Mouse (Mus musculus) embryonic facial prominence, embryonic 12.5 days (tissue): ENCODE results near the gene A330070K13Rik. TPM values are rescaled to one million over a fixed set of nuclear protein-coding genes. Genes with fewer than 3 reads are reported as not detected.

ENCODE experiments used
- ATAC-seq: fragments of 200-750 bp; cut with Nextera tagmentation; 2 replicates; pipeline ENCODE4 v1.8.0; 2017; ENCODE audit not compliant: insufficient number of reproducible peaks, insufficient read depth, low FRiP score, low TSS enrichment
- H3K27ac ChIP-seq: fragments of 300-500 bp; sonication (generic); 2 replicates; pipeline ENCODE4 v1.5.1; 2016; ENCODE audit warnings: mild to moderate bottlenecking
- H3K27me3 ChIP-seq: fragments of 300-500 bp; sonication (generic); 2 replicates; pipeline ENCODE4 v1.6.1; 2016; ENCODE audit warnings: mild to moderate bottlenecking, moderate library complexity
- H3K36me3 ChIP-seq: fragments of 300-500 bp; sonication (generic); 2 replicates; pipeline ENCODE4 v1.6.1; 2016; ENCODE audit warnings: mild to moderate bottlenecking
- H3K4me1 ChIP-seq: fragments of 300-500 bp; sonication (generic); 2 replicates; pipeline ENCODE4 v1.6.1; 2016
- H3K4me2 ChIP-seq: fragments of 300-500 bp; sonication (generic); replicated peaks from 2 replicates; pipeline ENCODE4 v1.6.1; 2016; ENCODE audit warnings: mild to moderate bottlenecking, moderate library complexity
- H3K4me3 ChIP-seq: fragments of 300-500 bp; sonication (generic); 2 replicates; pipeline ENCODE4 v1.5.1; 2016; ENCODE audit warnings: mild to moderate bottlenecking
- H3K9ac ChIP-seq: fragments of 300-500 bp; sonication (generic); 2 replicates; pipeline ENCODE4 v1.6.1; 2016; ENCODE audit warnings: mild to moderate bottlenecking, moderate library complexity
- H3K9me3 ChIP-seq: fragments of 300-500 bp; sonication (generic); 2 replicates; pipeline ENCODE4 v1.6.1; 2016; ENCODE audit warnings: mild to moderate bottlenecking, moderate library complexity
- WGBS: fragments of 180-500 bp; shearing (Covaris S2); methylation state at CpG from one replicate; pipeline ENCODE4 v1.1.7; 2016; 5-methylcytosine and 5-hydroxymethylcytosine counted together
- polyA plus RNA-seq: library from polyadenylated mRNA; unstranded; fragments of >200 nt; fragmentation: Nextera tagmentation; extraction: Ambion mirVana; gene quantifications from 2 replicates; pipeline ENCODE4 v1.2.1, GENCODE M21; 2016

The A330070K13Rik gene
- polyA plus RNA-seq, 1 experiment from 2014 or later = not detected

- no peak overlapping the region for H3K27ac ChIP-seq
- H3K4me3 ChIP-seq = no peak overlapping the region
- no peak overlapping the region for H3K4me2 ChIP-seq
- no peaks in the 10 kb centered on the region for H3K4me1 ChIP-seq
- no peaks in the 10 kb centered on the region for H3K36me3 ChIP-seq
- 81% methylated on average over 6 of the region's 6 CpGs for WGBS
- H3K9ac ChIP-seq = no peak overlapping the region
- ATAC-seq = no peak
- no peaks in the 10 kb centered on the region for H3K27me3 ChIP-seq
- no peaks in the 10 kb centered on the region for H3K9me3 ChIP-seq
Measured at GRCm38 (mm10) chr5:130368236-130368635, 16.2 kb downstream of the A330070K13Rik start.

- Histone ChIP-seq H3K4me2 (no peak overlapping the region), H3K4me1 (no peaks in the 10 kb centered on the region), H3K9ac (no peak overlapping the region), H3K36me3 (no peaks in the 10 kb centered on the region), H3K9me3 (no peaks in the 10 kb centered on the region), H3K27ac (no peak overlapping the region), H3K27me3 (no peaks in the 10 kb centered on the region), H3K4me3 (no peak overlapping the region)
- ATAC-seq = no peak
- 38% methylated on average over 3 of the region's 3 CpGs for WGBS
Measured at GRCm38 (mm10) chr5:130363773-130364172, 20.7 kb downstream of the A330070K13Rik start.

- Histone ChIP-seq H3K4me2 (no peak overlapping the region), H3K36me3 (no peaks in the 10 kb centered on the region), H3K4me1 (no peaks in the 10 kb centered on the region), H3K9me3 (no peaks in the 10 kb centered on the region), H3K9ac (no peak overlapping the region), H3K27me3 (no peaks in the 10 kb centered on the region), H3K4me3 (no peak overlapping the region), H3K27ac (no peak overlapping the region)
- 66% methylated on average over 4 of the region's 4 CpGs for WGBS
- ATAC-seq = no peak
Measured at GRCm38 (mm10) chr5:130363111-130363510, 21.3 kb downstream of the A330070K13Rik start.

GRCm38 (mm10) chr5:130355223-130355622 is 29.2 kb downstream of the A330070K13Rik start:
- no peak for ATAC-seq
- WGBS = 59% methylated on average over 7 of the region's 7 CpGs
- Histone ChIP-seq H3K4me3 (no peak overlapping the region), H3K27me3 (no peaks in the 10 kb centered on the region), H3K4me2 (no peak overlapping the region), H3K36me3 (no peaks in the 10 kb centered on the region), H3K4me1 (no peaks in the 10 kb centered on the region), H3K9ac (no peak overlapping the region), H3K27ac (no peak overlapping the region), H3K9me3 (no peaks in the 10 kb centered on the region)

- Histone ChIP-seq H3K9me3 (no peaks in the 10 kb centered on the region; the same call in 1 of the 2 replicates), H3K36me3 (peaks cover 23% of the 10 kb centered on the region), H3K4me3 (no peak overlapping the region), H3K27me3 (no peaks in the 10 kb centered on the region), H3K4me1 (no peaks in the 10 kb centered on the region), H3K27ac (no peak overlapping the region), H3K4me2 (no peak overlapping the region), H3K9ac (no peak overlapping the region)
- WGBS = 92% methylated on average over 2 of the region's 2 CpGs
- ATAC-seq = no peak
Measured at GRCm38 (mm10) chr5:130345871-130346270, 38.6 kb downstream of the A330070K13Rik start.

GRCm38 (mm10) chr5:130344999-130345398 is 39.4 kb downstream of the A330070K13Rik start:
- H3K27ac ChIP-seq = no peak overlapping the region
- H3K36me3 ChIP-seq = peaks cover 31% of the 10 kb centered on the region
- H3K27me3 ChIP-seq = no peaks in the 10 kb centered on the region
- ATAC-seq = no peak
- no peak overlapping the region for H3K9ac ChIP-seq
- no peak overlapping the region for H3K4me3 ChIP-seq
- 90% methylated on average over 7 of the region's 7 CpGs for WGBS
- H3K4me2 ChIP-seq = no peak overlapping the region
- H3K4me1 ChIP-seq = no peaks in the 10 kb centered on the region
- H3K9me3 ChIP-seq = no peaks in the 10 kb centered on the region; the same call in 1 of the 2 replicates

- H3K9ac ChIP-seq = no peak overlapping the region
- H3K27me3 ChIP-seq = no peaks in the 10 kb centered on the region
- no peak for ATAC-seq
- no peak overlapping the region for H3K4me3 ChIP-seq
- no peak overlapping the region for H3K27ac ChIP-seq
- 91% methylated on average over 15 of the region's 15 CpGs for WGBS
- peaks cover 42% of the 10 kb centered on the region for H3K36me3 ChIP-seq
- H3K4me1 ChIP-seq = no peaks in the 10 kb centered on the region
- no peaks in the 10 kb centered on the region; the same call in 1 of the 2 replicates for H3K9me3 ChIP-seq
- H3K4me2 ChIP-seq = no peak overlapping the region
Measured at GRCm38 (mm10) chr5:130340656-130341055, 43.8 kb downstream of the A330070K13Rik start.

- Histone ChIP-seq H3K27ac (no peak overlapping the region), H3K9ac (no peak overlapping the region), H3K36me3 (peaks cover 27% of the 10 kb centered on the region), H3K4me3 (no peak overlapping the region), H3K4me2 (no peak overlapping the region), H3K27me3 (no peaks in the 10 kb centered on the region), H3K4me1 (no peaks in the 10 kb centered on the region), H3K9me3 (no peaks in the 10 kb centered on the region)
- no peak for ATAC-seq
- WGBS = 97% methylated on average over 4 of the region's 4 CpGs
Measured at GRCm38 (mm10) chr5:130335462-130335861, 49.0 kb downstream of the A330070K13Rik start.

GRCm38 (mm10) chr5:130333971-130334370 is 50.5 kb downstream of the A330070K13Rik start:
- H3K9ac ChIP-seq = no peak overlapping the region
- peaks cover 25% of the 10 kb centered on the region for H3K36me3 ChIP-seq
- no peaks in the 10 kb centered on the region for H3K4me1 ChIP-seq
- 94% methylated on average over 11 of the region's 11 CpGs for WGBS
- H3K4me2 ChIP-seq = no peak overlapping the region
- H3K27me3 ChIP-seq = no peaks in the 10 kb centered on the region
- no peak for ATAC-seq
- H3K4me3 ChIP-seq = no peak overlapping the region
- no peak overlapping the region for H3K27ac ChIP-seq
- H3K9me3 ChIP-seq = no peaks in the 10 kb centered on the region

- H3K27me3 ChIP-seq = no peaks in the 10 kb centered on the region
- H3K4me2 ChIP-seq = no peak overlapping the region
- no peak for ATAC-seq
- no peak overlapping the region for H3K27ac ChIP-seq
- H3K4me1 ChIP-seq = no peaks in the 10 kb centered on the region
- H3K9ac ChIP-seq = no peak overlapping the region
- WGBS = 96% methylated on average over 7 of the region's 7 CpGs
- H3K4me3 ChIP-seq = no peak overlapping the region
- no peaks in the 10 kb centered on the region for H3K9me3 ChIP-seq
- peaks cover 29% of the 10 kb centered on the region for H3K36me3 ChIP-seq
Measured at GRCm38 (mm10) chr5:130333566-130333965, 50.9 kb downstream of the A330070K13Rik start.

- H3K27me3 ChIP-seq = no peaks in the 10 kb centered on the region
- H3K4me3 ChIP-seq = no peak overlapping the region
- H3K9me3 ChIP-seq = no peaks in the 10 kb centered on the region
- peaks cover 30% of the 10 kb centered on the region for H3K36me3 ChIP-seq
- no peak for ATAC-seq
- no peaks in the 10 kb centered on the region for H3K4me1 ChIP-seq
- H3K27ac ChIP-seq = no peak overlapping the region
- no peak overlapping the region for H3K9ac ChIP-seq
- H3K4me2 ChIP-seq = no peak overlapping the region
- WGBS = 69% methylated on average over 4 of the region's 4 CpGs
Measured at GRCm38 (mm10) chr5:130331206-130331605, 53.2 kb downstream of the A330070K13Rik start.

GRCm38 (mm10) chr5:130330801-130331200 is 53.6 kb downstream of the A330070K13Rik start:
- no peaks in the 10 kb centered on the region for H3K27me3 ChIP-seq
- no peak overlapping the region for H3K27ac ChIP-seq
- no peak for ATAC-seq
- H3K36me3 ChIP-seq = peaks cover 34% of the 10 kb centered on the region
- no peak overlapping the region for H3K4me3 ChIP-seq
- H3K9me3 ChIP-seq = no peaks in the 10 kb centered on the region
- H3K4me2 ChIP-seq = no peak overlapping the region
- H3K9ac ChIP-seq = no peak overlapping the region
- H3K4me1 ChIP-seq = no peaks in the 10 kb centered on the region
- WGBS = 87% methylated on average over 4 of the region's 4 CpGs

- Histone ChIP-seq H3K4me2 (no peak overlapping the region), H3K27me3 (no peaks in the 10 kb centered on the region), H3K4me3 (no peak overlapping the region), H3K36me3 (peaks cover 33% of the 10 kb centered on the region), H3K4me1 (no peaks in the 10 kb centered on the region), H3K27ac (no peak overlapping the region), H3K9me3 (peaks cover under 1% of the 10 kb centered on the region; the same call in 1 of the 2 replicates), H3K9ac (no peak overlapping the region)
- 77% methylated on average over 2 of the region's 2 CpGs for WGBS
- ATAC-seq = no peak
Measured at GRCm38 (mm10) chr5:130329889-130330288, 54.5 kb downstream of the A330070K13Rik start.
